Mouse (Mus musculus) stomach, embryonic 16.5 days (tissue): ENCODE results near the gene Asb5. TPM values are rescaled to one million over a fixed set of nuclear protein-coding genes. Genes with fewer than 3 reads are reported as not detected.

Source experiments
- ATAC-seq: fragments of 200-750 bp; cut with Nextera tagmentation; 2 replicates; pipeline ENCODE4 v1.8.0; 2017; ENCODE audit warnings: moderate number of reproducible peaks, moderate TSS enrichment; ENCODE audit not compliant: insufficient read depth, low FRiP score
- H3K27ac ChIP-seq: fragments of 300-500 bp; sonication (generic); 2 replicates; pipeline ENCODE4 v1.5.1; 2014; ENCODE audit warnings: low read length
- H3K27me3 ChIP-seq: fragments of 300-500 bp; sonication (generic); 2 replicates; pipeline ENCODE4 v1.6.1; 2014; ENCODE audit warnings: low read length, control low read depth, mixed read lengths; ENCODE audit not compliant: control insufficient read depth, insufficient read depth
- H3K36me3 ChIP-seq: fragments of 300-500 bp; sonication (generic); 2 replicates; pipeline ENCODE4 v1.6.1; 2014; ENCODE audit warnings: low read length; ENCODE audit not compliant: control insufficient read depth, insufficient read depth
- H3K4me1 ChIP-seq: fragments of 300-500 bp; sonication (generic); 2 replicates; pipeline ENCODE4 v1.6.1; 2014; ENCODE audit warnings: low read length, control low read depth, mixed read lengths; ENCODE audit not compliant: control insufficient read depth, insufficient read depth
- H3K4me2 ChIP-seq: fragments of 300-500 bp; sonication (generic); 2 replicates; pipeline ENCODE4 v1.6.1; 2014; ENCODE audit warnings: low read depth, low read length, mixed read lengths
- H3K4me3 ChIP-seq: fragments of 300-500 bp; sonication (generic); replicated peaks from 2 replicates; pipeline ENCODE4 v1.5.1; 2014; ENCODE audit warnings: mild to moderate bottlenecking, low read length
- H3K9ac ChIP-seq: fragments of 300-500 bp; sonication (generic); 2 replicates; pipeline ENCODE4 v1.6.1; 2014; ENCODE audit warnings: low read length
- H3K9me3 ChIP-seq: fragments of 300-500 bp; sonication (generic); replicated peaks from 2 replicates; pipeline ENCODE4 v1.6.1; 2016; ENCODE audit warnings: low read length, control low read depth; ENCODE audit not compliant: control insufficient read depth
- WGBS: fragments of 180-500 bp; shearing (Covaris S2); extraction: QIAGEN DNeasy Blood & Tissue Kit; methylation state at CpG from one replicate; pipeline ENCODE4 v1.1.7; 2014; 5-methylcytosine and 5-hydroxymethylcytosine counted together
- polyA plus RNA-seq: library from polyadenylated mRNA; unstranded; fragments of >200 nt; fragmentation: Nextera tagmentation; extraction: Ambion mirVana; gene quantifications from 2 replicates; pipeline ENCODE4 v1.2.1, GENCODE M21; 2015

Asb5 gene
- polyA plus RNA-seq, 1 experiment from 2014 or later, result 4.4 TPM

GRCm38 (mm10) chr8:54525606-54526005 is 3.8 kb upstream of the Asb5 start:
- Histone ChIP-seq H3K4me1 (peaks cover 13% of the 10 kb centered on the region; the same call in 1 of the 2 replicates), H3K36me3 (0 out of 2 replicates have a peak, but pooled peaks cover 4% of the 10 kb centered on the region), H3K9ac (no peak overlapping the region), H3K4me3 (no peak overlapping the region), H3K27ac (no peak overlapping the region), H3K9me3 (no peaks in the 10 kb centered on the region), H3K4me2 (no peak overlapping the region), H3K27me3 (no peaks in the 10 kb centered on the region)
- WGBS, result 92% methylated on average over 2 of the region's 2 CpGs
- ATAC-seq, result no peak

- Histone ChIP-seq H3K27ac (no peak overlapping the region), H3K36me3 (0 out of 2 replicates have a peak, but pooled peaks cover 4% of the 10 kb centered on the region), H3K4me1 (peaks cover 13% of the 10 kb centered on the region; the same call in 1 of the 2 replicates), H3K9me3 (no peaks in the 10 kb centered on the region), H3K4me3 (no peak overlapping the region), H3K27me3 (no peaks in the 10 kb centered on the region), H3K9ac (no peak overlapping the region), H3K4me2 (no peak overlapping the region)
- ATAC-seq, result no peak
- 93% methylated on average over 6 of the region's 6 CpGs for WGBS
Measured at GRCm38 (mm10) chr8:54526700-54527099, 2.7 kb upstream of the Asb5 start.

- WGBS, result 28% methylated on average over 7 of the region's 7 CpGs
Measured at GRCm38 (mm10) chr8:54528571-54528970, 809 bp upstream of the Asb5 start.

GRCm38 (mm10) chr8:54535172-54535571 is 5.8 kb downstream of the Asb5 start:
- Histone ChIP-seq H3K4me1 (peaks cover 2% of the 10 kb centered on the region; the same call in 1 of the 2 replicates), H3K9ac (no peak overlapping the region), H3K4me2 (no peak overlapping the region), H3K36me3 (no peaks in the 10 kb centered on the region), H3K27me3 (no peaks in the 10 kb centered on the region), H3K4me3 (no peak overlapping the region), H3K27ac (no peak overlapping the region), H3K9me3 (no peaks in the 10 kb centered on the region)
- ATAC-seq, result no peak
- WGBS, result 92% methylated on average over 5 of the region's 5 CpGs

More at GRCm38 (mm10) chr8:54528571-54528970, 809 bp upstream of the Asb5 start:
- Histone ChIP-seq H3K9me3 (no peaks in the 10 kb centered on the region), H3K4me2 (peak overlapping the region; percentile 65), H3K4me3 (peak overlapping the region; percentile 96), H3K27me3 (no peaks in the 10 kb centered on the region), H3K4me1 (peaks cover 13% of the 10 kb centered on the region; the same call in 1 of the 2 replicates), H3K36me3 (0 out of 2 replicates have a peak, but pooled peaks cover 4% of the 10 kb centered on the region), H3K27ac (no peak overlapping the region), H3K9ac (peak overlapping the region; percentile 92)
- no peak for ATAC-seq

GRCm38 (mm10) chr8:54537285-54537684 is 7.9 kb downstream of the Asb5 start:
- Histone ChIP-seq H3K9me3 (no peaks in the 10 kb centered on the region), H3K9ac (no peak overlapping the region), H3K4me1 (no peaks in the 10 kb centered on the region), H3K36me3 (no peaks in the 10 kb centered on the region), H3K27me3 (no peaks in the 10 kb centered on the region), H3K27ac (no peak overlapping the region), H3K4me2 (no peak overlapping the region), H3K4me3 (no peak overlapping the region)
- 93% methylated on average over 3 of the region's 3 CpGs for WGBS
- ATAC-seq, result no peak

- no peaks in the 10 kb centered on the region for H3K36me3 ChIP-seq
- no peak overlapping the region for H3K4me3 ChIP-seq
- H3K27me3 ChIP-seq, result no peaks in the 10 kb centered on the region
- 70% methylated on average over 1 of the region's 1 CpGs for WGBS
- no peak overlapping the region for H3K27ac ChIP-seq
- H3K4me2 ChIP-seq, result no peak overlapping the region
- no peaks in the 10 kb centered on the region for H3K4me1 ChIP-seq
- no peaks in the 10 kb centered on the region for H3K9me3 ChIP-seq
- no peak for ATAC-seq
- no peak overlapping the region for H3K9ac ChIP-seq
Measured at GRCm38 (mm10) chr8:54541331-54541730, 12.0 kb downstream of the Asb5 start.

- 81% methylated on average over 6 of the region's 6 CpGs for WGBS
- ATAC-seq, result no peak
- no peak overlapping the region for H3K27ac ChIP-seq
- H3K4me2 ChIP-seq, result no peak overlapping the region
- no peak overlapping the region for H3K9ac ChIP-seq
- no peaks in the 10 kb centered on the region for H3K27me3 ChIP-seq
- H3K36me3 ChIP-seq, result no peaks in the 10 kb centered on the region
- H3K9me3 ChIP-seq, result no peaks in the 10 kb centered on the region
- no peaks in the 10 kb centered on the region for H3K4me1 ChIP-seq
- H3K4me3 ChIP-seq, result no peak overlapping the region
Measured at GRCm38 (mm10) chr8:54548383-54548782, 19.0 kb downstream of the Asb5 start.

GRCm38 (mm10) chr8:54550026-54550574 is 20.7 kb downstream of the Asb5 start:
- Histone ChIP-seq H3K9ac (no peak overlapping the region), H3K9me3 (no peaks in the 10 kb centered on the region), H3K36me3 (no peaks in the 10 kb centered on the region), H3K27me3 (no peaks in the 10 kb centered on the region), H3K4me3 (no peak overlapping the region), H3K4me1 (no peaks in the 10 kb centered on the region), H3K27ac (no peak overlapping the region), H3K4me2 (no peak overlapping the region)
- ATAC-seq, result no peak
- 84% methylated on average over 12 of the region's 12 CpGs for WGBS

DNA sequence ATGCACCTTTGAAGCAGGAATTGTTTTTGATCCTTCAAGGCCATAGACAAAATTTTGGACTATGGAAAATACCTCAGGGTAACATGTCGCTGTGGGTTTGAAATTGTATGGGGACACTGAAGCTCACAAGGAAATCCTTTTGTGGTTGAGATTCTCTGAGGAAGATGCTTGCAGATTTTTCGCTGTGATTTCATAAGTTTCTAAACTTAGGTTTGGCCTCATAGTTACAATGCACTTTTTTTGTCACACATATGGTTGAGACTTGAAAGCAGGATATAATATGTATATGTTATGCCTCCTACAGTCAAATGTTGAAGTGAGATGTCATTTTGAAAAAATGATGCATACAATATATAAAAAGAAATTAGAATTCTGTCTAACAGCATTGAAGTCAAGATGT is 25.5 kb downstream of the Asb5 start:
- Histone ChIP-seq H3K27ac (no peak overlapping the region), H3K27me3 (no peaks in the 10 kb centered on the region), H3K9ac (no peak overlapping the region), H3K9me3 (no peaks in the 10 kb centered on the region), H3K4me3 (no peak overlapping the region), H3K4me1 (no peaks in the 10 kb centered on the region), H3K36me3 (no peaks in the 10 kb centered on the region), H3K4me2 (no peak overlapping the region)
- 73% methylated on average over 2 of the region's 2 CpGs for WGBS
- ATAC-seq, result no peak
